Mouse (Mus musculus): ENCODE measurements around the gene Telo2.

The Telo2 gene

DNA sequence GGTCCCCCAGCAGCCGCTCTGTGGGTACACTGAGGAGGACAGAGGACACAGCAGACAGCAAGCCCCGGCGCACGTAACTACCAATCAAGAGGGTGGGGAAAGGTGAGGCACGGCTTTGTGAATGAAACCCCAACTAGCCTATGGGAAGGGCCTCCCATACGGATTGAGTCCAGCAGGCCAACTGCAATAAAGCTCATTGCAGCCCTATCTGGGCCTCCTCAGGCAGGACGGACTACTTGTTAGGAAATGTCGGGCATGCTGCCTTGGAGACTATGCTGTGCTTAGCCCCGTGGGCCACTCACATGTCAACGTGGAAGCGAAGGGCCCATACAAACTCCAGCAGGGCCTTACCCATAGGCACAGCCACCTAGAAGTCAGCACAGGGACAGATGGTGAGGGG, 14.4 kb downstream of the Telo2 start:
- DNase-seq (ENCODE audit: low spot score in 2 of 2) = no peak

DNA sequence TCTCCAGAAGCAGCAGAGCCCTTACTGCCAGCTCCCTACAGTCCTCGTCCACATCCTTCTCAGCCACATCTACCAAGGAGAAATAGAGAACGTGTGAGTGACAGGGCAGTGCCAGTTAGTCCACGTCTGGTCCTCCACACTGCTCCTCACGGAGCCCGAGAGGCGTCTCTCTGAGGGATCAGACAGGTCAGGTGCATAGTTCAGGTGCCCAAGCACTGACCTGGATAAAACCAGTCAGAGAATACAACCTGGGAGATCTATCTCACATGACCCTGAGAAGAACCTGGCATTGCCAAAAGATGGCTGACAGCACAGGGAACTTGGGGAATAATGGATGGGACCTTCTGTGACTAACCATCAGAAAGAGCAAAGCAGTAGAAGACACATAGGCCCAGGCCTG, 15.7 kb downstream of the Telo2 start:
- DNase-seq (ENCODE audit: low spot score in 2 of 2) = no peak

DNA sequence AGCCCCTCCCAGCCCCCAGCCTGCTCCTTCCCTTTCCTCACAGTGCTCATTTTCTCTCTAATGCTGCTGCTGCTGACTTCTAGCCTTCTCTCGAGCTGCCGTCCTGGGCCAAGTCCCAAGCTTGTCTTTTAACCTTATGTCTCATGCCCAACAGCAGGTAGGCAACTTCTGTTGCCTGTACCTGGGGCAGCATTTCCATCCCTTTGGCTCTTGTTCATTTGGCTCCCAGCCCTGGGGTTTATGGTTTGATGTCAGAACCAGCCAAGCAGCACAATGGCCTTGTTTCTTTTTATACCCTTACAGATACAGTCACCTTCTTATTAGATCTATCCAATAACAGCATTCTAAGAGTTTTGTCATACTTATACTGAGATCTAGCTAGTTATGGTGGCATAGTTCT, 19.5 kb downstream of the Telo2 start:
- DNase-seq (ENCODE audit: low spot score in 2 of 2) = no peak

- DNase-seq (ENCODE audit: low spot score in 2 of 2) = no peak
These were observed 25.3 kb downstream of the Telo2 start for GRCm38 (mm10) chr17:25090450-25090849.

GRCm38 (mm10) chr17:25089158-25089557, 26.6 kb downstream of the Telo2 start:
- DNase-seq (ENCODE audit: low spot score in 2 of 2) = peak; percentile 26 to 47

GRCm38 (mm10) chr17:25086724-25087123, 29.0 kb downstream of the Telo2 start:
- DNase-seq (ENCODE audit: low spot score in 2 of 2) = no peak

DNA sequence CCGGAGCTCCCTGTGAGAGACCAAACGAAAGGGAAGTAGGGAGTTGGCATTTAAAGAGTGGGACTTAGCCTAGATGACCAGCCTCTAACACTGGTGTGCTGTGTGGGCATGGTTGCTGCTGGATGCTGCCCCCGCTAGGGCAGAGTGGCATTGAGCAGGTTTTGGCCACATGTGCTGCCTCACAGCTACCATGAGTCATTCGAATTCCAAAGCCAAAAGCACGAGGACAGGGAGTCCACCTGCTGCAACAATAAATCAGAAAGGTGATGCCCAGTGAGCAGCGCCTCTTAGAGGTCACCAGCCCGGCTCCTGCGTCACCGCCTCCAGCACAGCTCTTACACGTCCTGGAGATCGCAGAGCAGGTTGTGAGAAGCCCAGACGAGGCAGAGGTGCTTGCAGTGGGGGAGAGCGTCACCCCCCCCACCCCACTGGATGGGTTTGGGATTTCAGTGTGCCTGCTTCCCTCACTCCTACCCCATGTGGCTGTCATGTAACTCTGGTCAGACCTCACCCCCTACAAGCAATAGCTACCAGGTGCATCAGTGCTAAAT, 30.9 kb downstream of the Telo2 start:
- DNase-seq (ENCODE audit: low spot score in 2 of 2) = no peak

DNA sequence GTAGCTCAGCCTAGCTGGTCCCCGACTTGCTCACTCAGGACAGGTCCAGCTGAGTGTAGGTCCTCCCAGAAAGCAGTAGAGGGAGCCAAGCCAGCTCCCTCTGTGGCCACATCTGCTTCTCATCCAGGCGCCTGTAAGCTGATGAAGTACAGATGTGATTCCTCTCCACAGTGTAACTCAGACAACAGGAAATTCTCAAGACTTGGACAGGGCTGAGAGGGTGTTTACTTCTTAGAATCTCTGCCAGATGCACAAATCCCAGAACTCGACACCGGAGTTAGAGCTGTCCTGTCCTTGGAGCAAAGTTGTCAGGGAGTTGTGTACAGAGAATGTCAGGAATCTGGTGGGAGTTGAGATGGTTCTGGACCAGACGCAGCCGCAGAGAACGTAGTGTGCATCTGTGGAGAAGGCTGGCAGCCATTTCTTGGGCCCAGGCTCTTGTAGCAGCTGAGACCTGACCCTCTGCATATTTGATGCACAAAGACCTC, 32.3 kb downstream of the Telo2 start, which contains the start of gene Tmem204:
Tmem204 (minus strand) TSS at position 148 of the 488 bp plus-strand sequence.
- DNase-seq (ENCODE audit: low spot score in 2 of 2) = no peak

GRCm38 (mm10) chr17:25082887-25083286, 32.9 kb downstream of the Telo2 start:
- no peak for DNase-seq (ENCODE audit: low spot score in 2 of 2)

GRCm38 (mm10) chr17:25082081-25082847, 33.5 kb downstream of the Telo2 start:
- DNase-seq (ENCODE audit: low spot score in 2 of 2) = no peak

DNA sequence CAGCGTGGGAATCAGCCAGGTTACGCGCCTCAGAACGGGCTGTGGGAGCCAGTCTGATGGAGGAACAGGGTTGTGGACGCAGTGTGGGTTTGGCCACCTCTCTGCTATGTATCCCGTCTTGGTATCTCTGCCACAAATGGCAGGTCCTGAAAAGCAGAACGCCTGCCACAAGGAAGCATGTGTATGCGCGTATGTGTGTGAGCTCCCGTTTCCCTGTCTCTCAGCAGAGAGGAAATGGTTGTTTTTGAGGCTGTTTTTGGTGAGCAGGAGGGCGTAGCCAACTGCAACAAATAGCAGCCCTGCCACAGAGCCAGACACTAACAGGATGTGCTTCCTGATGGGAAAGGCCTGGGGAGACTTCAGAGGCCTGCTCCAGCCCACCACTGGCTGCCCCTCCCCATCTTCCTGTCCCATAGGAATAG, 34.8 kb downstream of the Telo2 start:
- no peak for DNase-seq (ENCODE audit: low spot score in 2 of 2)

DNA sequence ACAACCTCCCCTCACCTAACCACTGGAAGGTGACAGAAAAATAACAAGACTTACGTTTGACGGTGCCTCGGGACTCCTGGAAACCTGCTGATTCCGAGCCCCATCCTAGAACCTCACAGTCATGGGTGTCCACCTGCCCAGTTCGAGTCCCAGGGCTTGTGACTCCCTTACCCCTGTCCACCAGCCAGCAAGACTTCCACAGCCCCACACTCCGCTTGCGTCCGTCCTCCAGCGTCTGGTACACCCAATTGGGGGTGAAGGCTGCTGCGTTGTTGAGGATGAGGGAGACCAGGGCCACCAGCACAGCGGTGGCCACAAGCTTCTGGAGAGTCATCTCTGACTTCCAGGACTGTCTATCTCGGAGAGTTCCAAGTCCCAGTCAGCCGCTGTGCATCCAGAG, 35.6 kb downstream of the Telo2 start:
- DNase-seq (ENCODE audit: low spot score in 2 of 2) = no peak

GRCm38 (mm10) chr17:25077771-25078372, 37.9 kb downstream of the Telo2 start:
- peak; percentile 22 to 33 for DNase-seq (ENCODE audit: low spot score in 2 of 2)

DNA sequence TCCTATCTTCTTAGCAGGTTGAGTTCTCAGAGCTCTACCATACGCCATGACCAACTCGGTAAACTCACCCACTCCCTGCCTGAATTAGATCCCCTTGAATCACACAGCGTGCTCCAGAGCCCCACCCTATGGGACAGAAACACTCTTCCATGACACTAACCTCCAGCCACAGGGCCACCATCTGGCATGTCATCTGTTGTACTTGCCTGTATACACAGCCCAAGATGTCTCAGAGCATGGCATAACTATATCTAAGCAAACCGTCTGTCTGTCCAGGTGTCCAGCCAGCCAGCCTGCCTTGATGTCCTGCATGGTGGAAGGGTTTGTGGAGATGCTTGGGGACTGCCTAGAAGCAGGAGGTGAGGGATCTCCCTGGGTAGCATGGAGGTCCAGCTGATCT, 38.9 kb downstream of the Telo2 start:
- DNase-seq (ENCODE audit: low spot score in 2 of 2) = no peak

DNA sequence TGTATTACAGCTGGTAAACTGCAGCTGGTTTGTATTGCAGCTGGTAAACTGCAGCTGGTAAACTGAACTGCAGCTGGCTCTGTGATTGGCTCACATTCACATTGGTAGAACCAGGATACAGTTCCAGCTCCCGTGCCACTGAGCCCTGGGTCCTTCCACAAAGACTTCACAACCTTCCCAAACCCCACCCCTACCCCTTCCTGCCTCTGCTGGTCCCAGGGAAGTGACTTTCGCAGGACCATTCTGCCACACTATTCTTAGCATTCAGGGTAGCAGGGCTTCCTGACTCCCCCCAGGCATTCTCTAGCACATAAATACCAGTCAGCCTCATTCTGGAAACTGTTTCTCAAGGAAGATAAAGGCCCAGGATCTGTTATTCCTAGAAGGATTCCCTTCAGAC, 47.1 kb downstream of the Telo2 start:
- DNase-seq (ENCODE audit: low spot score in 2 of 2) = no peak

DNA sequence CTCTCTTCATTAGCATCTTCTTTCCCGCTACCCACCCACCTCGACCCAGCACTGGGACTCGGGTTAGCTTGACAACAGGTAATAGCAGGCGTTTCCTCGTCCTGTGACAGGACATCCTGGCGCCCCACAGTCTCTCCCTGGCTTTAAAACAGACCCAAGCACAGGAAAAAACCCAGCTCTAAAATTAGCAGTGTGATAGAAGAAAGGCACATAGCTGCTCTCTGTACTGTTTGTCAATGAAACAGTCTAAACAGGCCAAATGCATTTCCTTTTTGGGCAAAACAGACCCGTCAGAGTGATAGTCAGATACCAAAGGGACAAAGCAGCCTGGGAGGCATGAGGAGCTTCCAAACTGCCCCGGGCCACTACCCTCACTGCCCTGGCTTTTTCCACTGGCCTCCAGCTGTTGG, 48.3 kb downstream of the Telo2 start:
- DNase-seq (ENCODE audit: low spot score in 2 of 2) = no peak

GRCm38 (mm10) chr17:25066595-25066994, 49.2 kb downstream of the Telo2 start:
- no peak for DNase-seq (ENCODE audit: low spot score in 2 of 2)

- DNase-seq (ENCODE audit: low spot score in 2 of 2) = no peak
These were observed 50.6 kb downstream of the Telo2 start for GRCm38 (mm10) chr17:25065189-25065588.

DNA sequence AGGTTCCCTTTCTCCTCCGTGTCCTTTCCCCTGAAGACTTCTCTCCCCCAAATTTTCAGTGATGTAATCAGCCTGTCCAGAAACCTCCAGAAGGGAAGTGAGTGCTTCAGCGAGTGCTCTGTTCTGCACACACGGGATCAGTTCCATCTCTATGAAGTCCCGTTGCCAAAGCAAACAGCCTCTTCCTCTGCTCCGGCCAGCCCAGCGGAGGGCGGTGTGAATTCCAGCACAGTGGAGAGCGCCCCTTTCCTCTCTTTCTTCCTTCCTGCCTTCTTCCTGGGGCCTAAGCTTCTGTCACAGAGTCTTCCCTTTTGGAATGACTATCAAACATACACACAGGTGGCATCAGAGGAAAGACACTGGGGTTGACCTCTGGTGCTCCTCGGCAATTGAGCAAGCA, 51.4 kb downstream of the Telo2 start:
- no peak for DNase-seq (ENCODE audit: low spot score in 2 of 2)

DNA sequence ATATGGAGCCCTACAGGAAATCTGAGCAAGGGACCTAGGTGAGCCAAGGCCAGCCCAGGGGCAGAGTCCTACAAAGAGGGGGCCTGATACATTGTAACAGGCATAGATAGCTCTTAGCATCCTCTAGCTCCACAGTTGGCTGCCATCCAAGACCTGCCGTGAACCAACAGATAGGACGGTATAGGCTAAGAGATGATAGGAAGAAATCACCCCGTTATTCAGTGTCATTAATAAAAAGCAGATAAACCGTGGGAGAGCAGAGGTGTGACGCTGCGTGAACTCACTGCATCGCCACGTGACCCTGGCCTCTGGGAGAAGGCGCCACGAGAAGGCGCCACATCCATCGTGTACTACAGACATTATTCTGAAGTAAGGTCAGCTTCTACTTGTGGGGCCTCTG, 51.9 kb downstream of the Telo2 start:
- DNase-seq (ENCODE audit: low spot score in 2 of 2) = no peak

- no peak for DNase-seq (ENCODE audit: low spot score in 2 of 2)
These were observed 52.5 kb downstream of the Telo2 start for GRCm38 (mm10) chr17:25063261-25063660.

GRCm38 (mm10) chr17:25057041-25057440, 58.7 kb downstream of the Telo2 start:
- DNase-seq (ENCODE audit: low spot score in 2 of 2) = no peak

DNA sequence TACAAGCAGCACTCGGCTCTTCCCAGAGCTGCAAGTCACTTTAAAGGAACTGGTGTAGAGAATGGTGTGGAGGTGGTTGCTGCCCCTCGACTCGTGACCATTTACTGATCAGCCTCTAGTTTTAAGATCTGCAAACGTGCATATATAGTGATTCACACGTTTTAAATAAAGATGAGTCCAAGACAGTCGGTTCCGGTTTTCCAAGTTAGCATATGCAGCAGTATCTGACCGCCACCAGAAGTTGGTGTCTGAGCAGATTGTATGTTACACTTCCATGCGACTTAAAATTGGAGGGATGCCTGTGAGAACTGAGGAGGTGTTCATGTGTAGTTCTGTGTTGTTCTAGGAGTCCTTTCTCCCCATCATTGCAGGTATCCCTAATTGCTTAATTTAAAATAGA, 62.5 kb downstream of the Telo2 start:
- no peak for DNase-seq (ENCODE audit: low spot score in 2 of 2)

Measured in spleen, postnatal 36 days (tissue).